Mouse (Mus musculus): Measurements from ENCODE around the gene Ankar. TPM values are rescaled to one million over a fixed set of nuclear protein-coding genes. Genes with fewer than 3 reads are reported as not detected.

The Ankar gene
- polyA plus RNA-seq, 1 experiment from 2014 or later = not detected

DNA sequence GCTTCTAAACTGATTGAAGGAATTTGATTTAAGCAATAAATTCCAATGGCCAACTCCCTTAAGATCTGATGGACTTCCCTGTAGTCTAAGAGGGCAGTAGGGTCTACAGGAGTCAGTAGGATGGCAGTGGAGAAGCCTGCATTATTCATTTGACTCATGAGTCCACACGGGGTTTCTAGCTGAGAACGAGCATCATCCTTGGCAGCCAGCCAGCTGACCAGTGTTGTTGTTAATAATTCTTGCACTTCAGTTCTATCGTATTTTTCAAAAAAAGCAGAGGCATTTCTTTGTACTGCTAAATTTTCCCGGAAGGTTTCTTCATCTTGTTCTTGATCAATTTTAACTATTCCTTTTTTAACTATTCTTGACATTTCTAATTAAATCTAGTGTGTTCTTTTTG lies 1.7 kb downstream of the Ankar start:
- TF ChIP-seq CTCF (IDR thresholded peaks at IDR 0.05; ENCODE audit: low read depth) = no peak
- Histone ChIP-seq H3K4me2 (replicated peaks; ENCODE audit: low read depth) (no peak overlapping the region), H3K27me3 (replicated peaks; ENCODE audit: control insufficient read depth, insufficient read depth, low read length) (no peaks in the 10 kb centered on the region), H3K9me3 (ENCODE audit: control insufficient read depth) (no peaks in the 10 kb centered on the region), H3K9ac (ENCODE audit: low read depth, low read length) (no peak overlapping the region), H3K4me1 (replicated peaks; ENCODE audit: control insufficient read depth, insufficient read depth, low read length) (no peaks in the 10 kb centered on the region), H3K4me3 (ENCODE audit: low read depth, low read length) (no peak overlapping the region), H3K36me3 (ENCODE audit: control insufficient read depth, insufficient read depth) (no peaks in the 10 kb centered on the region), H3K27ac (ENCODE audit: low read depth, low read length) (no peak overlapping the region)
- ATAC-seq = no peak
- WGBS = 37% methylated on average over 4 of the region's 4 CpGs

DNA sequence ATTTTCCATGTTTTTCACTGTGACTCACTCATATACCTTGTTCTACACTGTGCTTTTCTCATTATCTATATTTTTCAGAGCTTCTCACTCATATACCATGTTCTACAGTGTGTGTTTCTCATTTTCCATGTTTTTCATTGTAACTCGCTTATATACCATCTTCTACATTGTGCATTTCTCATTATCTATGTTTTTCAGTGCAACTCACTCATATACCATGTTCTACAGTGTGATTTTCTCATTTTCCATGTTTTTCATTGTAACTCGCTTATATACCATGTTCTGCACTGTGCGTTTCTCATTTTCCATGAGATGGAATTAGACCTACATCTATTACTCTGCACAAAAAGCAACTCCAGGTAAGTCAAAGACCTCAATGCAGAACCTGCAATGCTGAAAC lies 4.1 kb downstream of the Ankar start:
- no peak overlapping the region for H3K4me2 ChIP-seq (replicated peaks; ENCODE audit: low read depth)
- no peak overlapping the region for H3K9ac ChIP-seq (ENCODE audit: low read depth, low read length)
- no peaks in the 10 kb centered on the region for H3K36me3 ChIP-seq (ENCODE audit: control insufficient read depth, insufficient read depth)
- no peaks in the 10 kb centered on the region for H3K27me3 ChIP-seq (replicated peaks; ENCODE audit: control insufficient read depth, insufficient read depth, low read length)
- H3K4me3 ChIP-seq (ENCODE audit: low read depth, low read length) = no peak overlapping the region
- no peak overlapping the region for H3K27ac ChIP-seq (ENCODE audit: low read depth, low read length)
- 53% methylated on average over 3 of the region's 3 CpGs for WGBS
- no peak for ATAC-seq
- no peaks in the 10 kb centered on the region for H3K4me1 ChIP-seq (replicated peaks; ENCODE audit: control insufficient read depth, insufficient read depth, low read length)
- no peak for TF ChIP-seq CTCF (IDR thresholded peaks at IDR 0.05; ENCODE audit: low read depth)
- H3K9me3 ChIP-seq (ENCODE audit: control insufficient read depth) = no peaks in the 10 kb centered on the region

DNA sequence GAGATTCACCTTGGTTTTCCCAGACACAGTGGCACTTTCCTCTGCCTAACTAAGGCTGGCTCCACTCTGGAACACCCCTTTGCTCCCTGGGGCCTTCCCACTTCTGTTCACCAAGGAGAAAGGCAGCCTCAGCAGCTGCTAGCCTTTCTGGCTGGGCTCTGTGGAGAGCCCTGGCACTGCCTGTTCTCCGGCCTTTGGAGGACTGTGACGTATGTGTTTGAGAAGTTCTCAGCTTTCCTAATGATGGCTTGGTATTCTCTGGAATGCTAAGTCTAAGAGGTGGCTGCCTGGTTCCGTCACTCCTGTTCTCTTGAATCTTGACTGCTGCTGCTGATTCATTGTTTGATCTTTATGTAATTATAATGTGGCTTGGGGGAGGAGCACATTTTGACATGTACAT lies 27.3 kb downstream of the Ankar start:
- Histone ChIP-seq H3K4me3 (ENCODE audit: low read depth, low read length) (no peak overlapping the region), H3K27ac (ENCODE audit: low read depth, low read length) (no peak overlapping the region), H3K4me1 (replicated peaks; ENCODE audit: control insufficient read depth, insufficient read depth, low read length) (no peaks in the 10 kb centered on the region), H3K4me2 (replicated peaks; ENCODE audit: low read depth) (no peak overlapping the region), H3K9ac (ENCODE audit: low read depth, low read length) (no peak overlapping the region), H3K36me3 (ENCODE audit: control insufficient read depth, insufficient read depth) (no peaks in the 10 kb centered on the region), H3K27me3 (replicated peaks; ENCODE audit: control insufficient read depth, insufficient read depth, low read length) (no peaks in the 10 kb centered on the region), H3K9me3 (ENCODE audit: control insufficient read depth) (no peaks in the 10 kb centered on the region)
- ATAC-seq = no peak
- TF ChIP-seq CTCF (IDR thresholded peaks at IDR 0.05; ENCODE audit: low read depth) = no peak
- 52% methylated on average over 3 of the region's 3 CpGs for WGBS

- Histone ChIP-seq H3K4me3 (ENCODE audit: low read depth, low read length) (peak overlapping the region; percentile 27), H3K9ac (ENCODE audit: low read depth, low read length) (no peak overlapping the region)
Observed at GRCm38 (mm10) chr1:72640658-72641410, 59.5 kb downstream of the Ankar start.

DNA sequence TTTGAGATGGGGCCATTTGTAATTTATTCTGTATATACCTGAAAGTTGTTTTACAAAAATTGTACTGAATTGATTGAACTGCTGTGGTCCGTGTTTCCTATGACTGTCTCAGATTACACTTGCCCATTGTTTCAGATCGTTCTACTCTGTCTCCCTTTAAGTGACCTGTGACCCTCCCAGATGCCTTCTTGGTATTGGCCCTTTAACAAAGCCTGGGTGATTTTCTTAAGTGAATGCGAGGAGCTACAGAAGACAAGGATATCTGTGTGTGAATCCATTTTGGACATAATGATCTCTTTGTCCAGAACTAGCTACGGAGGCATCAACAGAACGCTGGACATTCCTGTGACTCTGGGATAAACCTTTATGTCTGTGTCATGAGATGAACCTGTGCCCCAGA lies 65.2 kb downstream of the Ankar start:
- Histone ChIP-seq H3K9me3 (ENCODE audit: control insufficient read depth) (no peaks in the 10 kb centered on the region), H3K9ac (ENCODE audit: low read depth, low read length) (no peak overlapping the region), H3K4me2 (replicated peaks; ENCODE audit: low read depth) (no peak overlapping the region), H3K27me3 (replicated peaks; ENCODE audit: control insufficient read depth, insufficient read depth, low read length) (no peaks in the 10 kb centered on the region), H3K27ac (ENCODE audit: low read depth, low read length) (no peak overlapping the region), H3K36me3 (ENCODE audit: control insufficient read depth, insufficient read depth) (peaks cover 21% of the 10 kb centered on the region; the same call in 1 of the 2 replicates), H3K4me1 (replicated peaks; ENCODE audit: control insufficient read depth, insufficient read depth, low read length) (no peaks in the 10 kb centered on the region), H3K4me3 (ENCODE audit: low read depth, low read length) (no peak overlapping the region)
- 58% methylated on average over 5 of the region's 5 CpGs for WGBS
- no peak for TF ChIP-seq CTCF (IDR thresholded peaks at IDR 0.05; ENCODE audit: low read depth)
- no peak for ATAC-seq

More at GRCm38 (mm10) chr1:72640658-72641410, 59.5 kb downstream of the Ankar start:
- Histone ChIP-seq H3K9me3 (ENCODE audit: control insufficient read depth) (no peaks in the 10 kb centered on the region), H3K4me1 (replicated peaks; ENCODE audit: control insufficient read depth, insufficient read depth, low read length) (no peaks in the 10 kb centered on the region), H3K36me3 (ENCODE audit: control insufficient read depth, insufficient read depth) (no peaks in the 10 kb centered on the region), H3K27me3 (replicated peaks; ENCODE audit: control insufficient read depth, insufficient read depth, low read length) (no peaks in the 10 kb centered on the region), H3K27ac (ENCODE audit: low read depth, low read length) (no peak overlapping the region), H3K4me2 (replicated peaks; ENCODE audit: low read depth) (peak overlapping the region; percentile 57)
- 44% methylated on average over 49 of the region's 49 CpGs for WGBS
- ATAC-seq = no peak; the same call in 1 of the 2 replicates
- no peak for TF ChIP-seq CTCF (IDR thresholded peaks at IDR 0.05; ENCODE audit: low read depth)

DNA sequence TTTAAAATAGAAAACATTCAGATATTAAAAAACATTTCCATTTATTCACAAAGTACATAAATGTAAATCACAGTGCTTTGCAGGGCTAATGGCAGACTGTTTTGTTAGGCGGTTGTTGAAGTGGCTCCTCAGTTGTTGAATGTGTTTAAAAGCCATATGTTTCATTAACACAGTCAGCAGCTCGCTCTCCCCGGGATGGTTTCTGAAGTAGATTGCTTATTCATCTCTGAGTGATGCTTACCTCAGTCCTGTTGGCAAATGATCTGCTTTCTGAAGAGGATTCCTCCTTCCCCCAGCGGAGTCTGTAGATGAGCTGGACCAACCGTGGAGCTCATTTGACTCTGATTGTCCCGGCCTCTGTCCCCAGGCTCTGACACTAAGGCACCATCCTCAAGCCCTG lies 88.2 kb downstream of the Ankar start:
- Histone ChIP-seq H3K4me3 (ENCODE audit: low read depth, low read length) (no peak overlapping the region), H3K4me1 (replicated peaks; ENCODE audit: control insufficient read depth, insufficient read depth, low read length) (no peaks in the 10 kb centered on the region), H3K27ac (ENCODE audit: low read depth, low read length) (no peak overlapping the region), H3K4me2 (replicated peaks; ENCODE audit: low read depth) (no peak overlapping the region), H3K36me3 (ENCODE audit: control insufficient read depth, insufficient read depth) (peaks cover 68% of the 10 kb centered on the region), H3K9me3 (ENCODE audit: control insufficient read depth) (no peaks in the 10 kb centered on the region), H3K27me3 (replicated peaks; ENCODE audit: control insufficient read depth, insufficient read depth, low read length) (no peaks in the 10 kb centered on the region), H3K9ac (ENCODE audit: low read depth, low read length) (no peak overlapping the region)
- ATAC-seq = no peak
- TF ChIP-seq CTCF (IDR thresholded peaks at IDR 0.05; ENCODE audit: low read depth) = no peak
- 87% methylated on average over 6 of the region's 6 CpGs for WGBS
